Mouse (Mus musculus): ENCODE results near the gene Zbtb16.

- no peak for TF ChIP-seq CEBPB (IDR thresholded peaks at IDR 0.05; ENCODE audit: insufficient read depth, poor library complexity, severe bottlenecking)
- TF ChIP-seq POLR2A (IDR thresholded peaks at IDR 0.05; ENCODE audit: insufficient read length, low read depth) = no peak
- TF ChIP-seq MYOD1 (IDR thresholded peaks at IDR 0.05; ENCODE audit: control insufficient read depth in 1 of 3, insufficient read length in 2 of 3, low read depth in 2 of 3) = no peak
- no peak for TF ChIP-seq USF1 (IDR thresholded peaks at IDR 0.05; ENCODE audit: low read depth)
- no peak for TF ChIP-seq E2F4 (IDR thresholded peaks at IDR 0.05; ENCODE audit: insufficient read depth)
- TF ChIP-seq TCF12 (IDR thresholded peaks at IDR 0.05; ENCODE audit: insufficient read depth, poor library complexity, severe bottlenecking) = no peak
- TF ChIP-seq REST (IDR thresholded peaks at IDR 0.05; ENCODE audit: insufficient read depth, insufficient read length) = no peak
- TF ChIP-seq MAX (IDR thresholded peaks at IDR 0.05; ENCODE audit: low read depth) = no peak
Measured at GRCm38 (mm10) chr9:48737911-48738310, 98.1 kb downstream of the Zbtb16 start.
